Mouse (Mus musculus) naive thymus-derived CD4-positive, alpha-beta T cell, adult 2 months (primary cell): ENCODE measurements around the gene Peli2.

ENCODE experiments used
- DNase-seq: peaks from one replicate; pipeline ENCODE4 v3.0.0-alpha.2; 2011; ENCODE audit warnings: low read depth

The Peli2 gene

DNA sequence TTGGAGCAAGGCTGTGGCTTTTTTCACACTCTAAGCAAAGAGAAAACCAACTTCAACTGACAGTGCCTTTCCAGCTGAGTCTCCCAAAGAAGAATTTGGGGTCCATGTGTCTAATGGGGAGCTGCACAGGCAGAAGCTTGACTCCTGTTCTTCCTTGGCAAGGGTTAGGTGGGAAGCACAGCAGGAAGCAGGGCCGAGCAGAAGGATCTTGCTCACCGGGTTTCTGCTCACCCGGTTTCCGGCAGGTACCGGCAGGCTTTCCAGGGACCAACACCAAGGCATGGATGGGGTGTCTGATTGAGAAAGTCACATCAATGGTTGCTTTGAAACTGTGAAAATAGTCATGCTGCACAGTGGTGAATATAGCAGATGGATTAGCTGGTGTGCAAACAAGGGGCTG lies 70.3 kb downstream of the Peli2 start:
- no peak for DNase-seq

DNA sequence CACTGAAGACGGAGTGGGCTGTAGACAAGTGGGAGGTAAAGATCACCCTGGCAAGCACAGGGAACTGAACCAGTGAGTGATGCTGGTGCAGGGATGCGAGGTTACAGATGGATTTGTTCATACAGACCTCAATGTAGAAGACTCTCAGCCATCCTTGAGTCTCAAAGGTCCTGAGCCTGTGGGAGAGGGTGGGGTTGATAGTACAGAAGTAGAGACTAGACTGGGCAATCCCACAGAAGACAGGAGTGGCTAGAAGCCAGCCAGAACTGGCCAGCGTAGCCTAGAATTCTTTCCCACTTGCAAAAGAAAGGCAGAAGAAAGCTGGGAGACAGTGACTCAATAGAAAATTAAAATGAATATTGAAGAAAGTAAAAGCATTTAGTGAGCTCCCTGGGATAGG lies 71.3 kb downstream of the Peli2 start:
- no peak for DNase-seq

DNA sequence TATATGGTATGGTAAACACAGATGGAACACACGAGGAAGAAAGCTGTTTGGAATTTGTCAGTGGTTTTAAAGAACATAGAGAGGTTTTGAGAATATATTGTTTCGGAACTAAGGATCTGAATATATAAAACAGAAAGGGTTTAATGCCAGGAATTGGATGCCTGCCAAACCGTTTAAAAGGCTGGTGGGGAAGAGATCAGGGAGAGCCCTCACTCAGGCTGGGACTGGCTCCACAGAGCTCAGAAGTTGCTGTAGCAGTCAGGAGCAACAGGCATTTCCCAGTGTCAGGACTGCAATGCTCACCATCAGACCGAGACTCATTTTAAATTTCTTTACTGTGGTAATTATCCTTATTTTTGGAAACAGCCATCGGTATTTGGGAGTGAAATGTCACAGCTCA lies 76.2 kb downstream of the Peli2 start:
- no peak for DNase-seq

DNA sequence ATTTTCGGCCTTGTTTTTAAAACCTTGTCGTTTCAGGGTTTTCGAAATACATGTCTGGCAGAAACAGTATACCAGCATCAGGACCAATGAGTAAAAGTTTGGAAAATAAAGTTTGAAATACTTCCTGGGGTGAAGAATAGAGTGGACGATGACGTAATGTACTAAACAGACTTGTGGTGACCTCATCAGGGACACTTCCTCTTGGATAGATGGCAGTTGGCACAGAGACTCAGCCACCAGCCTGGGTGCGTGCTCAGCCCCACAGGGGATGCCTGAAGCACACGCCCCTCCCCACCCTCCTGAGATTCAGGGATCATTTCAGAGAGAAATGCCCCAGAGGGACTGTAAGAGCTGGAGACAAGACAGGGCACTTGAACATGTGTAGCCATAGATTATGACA lies 76.7 kb downstream of the Peli2 start:
- no peak for DNase-seq

DNA sequence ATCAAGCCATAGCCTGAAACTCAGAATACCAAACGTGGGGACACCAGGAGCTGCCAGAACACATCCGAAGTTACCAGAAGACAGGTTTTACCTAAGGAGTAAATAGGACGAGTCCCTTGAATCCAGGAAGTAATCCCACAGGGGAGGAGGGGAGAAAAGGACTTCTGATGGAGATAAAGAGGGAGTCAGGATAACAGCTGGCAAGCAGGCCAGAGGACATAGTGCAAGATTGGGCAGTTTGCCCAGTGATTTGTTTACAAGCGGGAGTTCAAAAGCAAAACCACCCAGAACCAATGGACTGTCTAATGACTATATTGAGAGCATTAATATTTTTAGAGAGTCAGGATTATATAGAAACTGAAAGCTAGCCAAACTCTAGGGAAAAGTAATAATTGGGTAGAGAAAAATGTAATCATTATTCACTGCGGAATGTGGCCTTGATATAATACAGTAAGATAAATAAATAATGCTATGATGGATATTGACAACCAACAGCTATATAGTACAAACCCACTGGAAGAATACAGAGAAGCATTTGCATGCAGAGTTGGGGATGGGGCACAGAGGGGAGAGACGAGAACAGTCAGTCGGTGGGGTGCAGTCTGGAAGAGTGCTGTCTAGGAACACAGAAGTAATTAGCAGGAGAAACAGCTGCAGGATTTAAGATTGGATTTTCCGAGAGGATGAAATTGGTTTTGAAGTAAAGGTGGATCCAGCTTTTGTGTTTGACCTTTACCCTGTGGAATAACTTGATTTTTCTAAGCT lies 77.7 kb downstream of the Peli2 start:
- DNase-seq, result no peak

DNA sequence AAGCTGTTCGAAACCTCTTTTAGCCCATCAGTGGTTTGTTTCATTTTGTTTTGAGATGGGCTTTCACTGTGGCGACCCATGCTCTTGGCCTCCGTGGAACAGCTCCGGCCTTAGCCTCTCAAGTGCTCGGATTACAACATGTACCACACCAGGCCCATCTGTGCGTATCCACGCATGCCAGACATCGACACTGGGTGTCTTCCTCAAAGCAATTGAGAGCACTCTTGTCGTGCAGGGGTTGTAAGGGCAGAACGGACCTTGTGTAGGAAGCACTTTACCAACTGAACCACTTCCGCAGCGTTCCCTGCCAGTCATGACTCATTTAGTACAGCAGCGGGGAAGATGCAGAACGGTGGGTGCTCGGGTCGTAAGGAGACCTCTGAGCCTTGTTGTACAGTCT lies 78.3 kb downstream of the Peli2 start:
- DNase-seq, result peak; percentile 40

DNA sequence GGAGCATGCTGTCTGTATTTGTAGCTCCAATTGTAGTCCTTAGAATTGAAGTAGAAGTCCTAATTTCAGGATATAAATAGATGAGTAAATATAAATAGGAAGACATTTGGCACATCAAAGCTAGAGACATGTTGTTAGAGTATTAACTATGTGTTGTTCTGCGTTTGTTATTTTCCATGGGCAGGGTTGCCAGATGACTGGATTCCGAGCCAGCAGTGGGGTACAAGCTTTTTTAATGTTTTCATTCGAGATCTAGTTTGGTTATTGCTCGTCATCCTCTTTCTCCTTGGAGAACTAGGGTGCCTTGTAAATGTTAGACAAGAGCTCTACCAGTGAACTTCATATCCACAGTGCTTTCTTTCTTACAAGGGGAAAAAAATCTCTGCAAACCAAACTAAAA lies 78.9 kb downstream of the Peli2 start:
- no peak for DNase-seq

DNA sequence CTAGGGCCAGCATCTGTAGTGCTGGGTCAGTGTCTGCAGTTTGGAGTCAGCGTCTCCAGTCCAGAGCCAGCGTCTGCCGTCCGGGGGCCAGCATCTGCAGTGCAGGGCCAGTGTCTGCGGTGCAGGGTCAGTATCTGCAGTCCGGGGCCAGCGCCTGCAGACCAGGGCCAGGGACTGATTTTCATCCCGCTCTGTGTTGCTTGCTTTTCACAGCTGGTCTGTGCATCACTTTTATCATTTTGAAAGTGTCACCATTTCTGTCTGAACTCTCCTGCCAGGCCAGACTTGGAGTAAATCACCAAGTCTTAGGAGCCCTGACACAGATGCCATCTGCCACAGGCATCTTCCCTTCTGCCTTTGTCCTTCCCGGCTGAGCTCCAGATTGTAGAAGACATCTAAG lies 79.7 kb downstream of the Peli2 start:
- no peak for DNase-seq

DNA sequence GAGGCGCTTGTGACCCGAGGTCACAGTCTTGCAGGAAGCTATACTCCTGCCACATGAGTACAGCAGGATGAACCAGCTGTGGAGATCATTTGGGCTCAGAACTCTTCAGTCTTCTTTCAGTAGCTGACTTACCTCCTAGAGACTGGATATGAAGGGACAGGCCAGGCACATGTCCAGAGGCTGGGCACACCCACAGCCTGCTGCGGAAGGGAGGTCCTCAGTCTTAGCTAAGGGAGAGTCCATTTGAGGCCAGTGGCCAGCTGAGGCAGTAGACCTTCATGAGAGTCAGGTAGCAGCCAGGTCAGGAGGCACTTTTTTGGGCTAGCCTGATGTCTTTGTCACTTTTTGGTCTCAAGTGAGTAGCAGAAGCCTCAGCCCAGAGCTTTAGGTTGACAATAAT lies 80.2 kb downstream of the Peli2 start:
- DNase-seq, result no peak

DNA sequence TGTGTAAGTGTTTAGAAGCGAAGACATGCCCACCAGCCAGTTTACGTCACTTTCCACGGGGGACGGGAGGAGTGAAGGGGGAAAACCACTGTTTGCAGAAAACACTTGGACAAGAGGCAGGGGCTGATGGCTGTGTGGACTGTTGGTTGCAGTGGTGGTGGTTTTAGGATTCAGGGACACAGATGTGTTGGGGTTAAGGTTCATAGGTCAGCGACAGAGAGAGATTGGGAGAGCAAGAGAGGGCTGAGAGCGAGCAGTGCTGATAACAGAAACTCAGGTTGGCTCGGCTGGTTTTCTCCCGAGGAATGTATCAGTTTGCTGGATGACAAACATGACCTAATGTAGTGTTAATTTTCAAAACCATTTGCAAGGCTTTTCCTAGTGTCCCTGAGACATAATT lies 80.8 kb downstream of the Peli2 start:
- no peak for DNase-seq

DNA sequence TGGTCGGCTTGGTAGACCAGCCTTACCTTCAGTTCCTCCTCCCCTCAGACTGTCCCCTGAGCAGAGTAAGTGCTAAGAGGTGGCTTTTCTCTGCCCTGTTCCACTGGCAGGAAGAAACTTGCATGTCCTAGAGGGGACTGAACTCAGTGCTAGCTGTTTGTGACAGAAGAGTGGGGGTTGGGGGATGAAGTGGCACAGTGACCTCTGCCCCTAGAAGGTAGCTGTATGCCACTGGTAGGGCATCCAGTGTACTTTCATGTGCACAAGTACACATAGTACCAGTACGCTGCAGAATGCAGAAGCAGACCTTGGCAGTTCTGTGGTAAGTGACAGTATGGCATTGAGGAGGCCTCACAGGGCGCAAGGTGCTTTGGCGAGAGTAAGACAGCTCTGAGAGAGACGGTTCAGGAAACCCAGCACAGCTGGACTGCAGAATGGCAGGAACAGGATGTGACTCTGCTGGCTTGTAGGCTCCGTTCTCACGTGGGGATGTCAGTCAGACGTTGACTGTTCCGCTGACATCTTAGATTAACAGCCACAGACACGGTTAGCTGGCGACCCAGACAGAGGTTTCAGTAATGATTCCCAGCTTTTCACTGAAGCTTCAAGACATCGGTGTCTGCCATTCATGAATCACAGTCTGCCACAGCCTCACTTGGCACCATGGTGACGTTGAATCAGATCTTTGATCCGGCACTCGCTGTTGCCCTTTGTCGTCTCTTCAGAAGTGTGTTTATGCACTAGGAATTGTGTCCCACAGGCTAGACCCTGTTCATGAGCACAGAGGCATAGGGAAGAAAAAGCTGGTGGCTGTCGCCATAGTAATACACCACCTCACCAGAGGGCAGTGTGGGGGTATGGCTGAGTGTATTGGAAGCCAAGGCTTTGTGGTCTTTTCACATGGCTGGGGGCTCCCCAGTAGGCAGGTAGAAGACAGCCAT lies 81.7 kb downstream of the Peli2 start:
- peak; percentile 65 for DNase-seq

DNA sequence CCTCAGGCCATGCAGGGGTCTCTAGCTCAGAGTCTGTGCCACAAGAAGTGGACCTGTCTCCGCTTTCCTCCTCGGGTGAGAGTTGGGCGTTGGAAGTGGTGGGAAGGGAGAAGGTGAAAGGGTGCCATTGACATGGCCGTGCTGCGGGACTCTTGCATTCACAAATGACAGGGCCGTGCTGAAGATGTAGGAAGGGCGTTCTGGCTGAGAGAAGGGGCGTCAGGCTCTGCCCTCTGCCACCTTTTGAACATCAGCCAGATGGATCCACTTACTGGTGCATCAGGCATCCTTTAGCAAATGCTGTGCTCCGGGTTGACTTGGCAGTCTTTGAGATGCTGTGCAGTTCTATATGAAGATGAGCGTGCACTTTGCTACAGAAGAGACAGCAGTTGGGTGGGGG lies 84.4 kb downstream of the Peli2 start:
- no peak for DNase-seq

DNA sequence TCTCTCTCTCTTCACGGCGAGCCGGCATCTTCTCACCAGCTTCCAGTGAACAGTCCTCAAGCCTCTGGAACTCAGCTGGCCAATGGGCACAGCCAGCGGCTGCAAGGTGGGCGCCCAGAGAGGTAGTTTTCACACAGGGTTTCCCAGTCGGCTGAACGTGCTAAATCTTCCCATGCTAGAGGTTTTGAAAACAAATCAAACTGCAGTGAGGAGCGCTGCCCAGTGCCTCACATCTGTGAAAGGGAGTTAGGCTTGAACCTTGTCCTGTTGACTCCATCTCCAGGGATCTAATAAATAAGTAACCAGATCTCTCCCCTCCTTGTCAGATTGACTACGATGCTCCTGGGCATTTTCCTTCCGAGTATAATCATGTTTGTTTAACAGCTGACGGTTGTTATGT lies 85.0 kb downstream of the Peli2 start:
- no peak for DNase-seq

DNA sequence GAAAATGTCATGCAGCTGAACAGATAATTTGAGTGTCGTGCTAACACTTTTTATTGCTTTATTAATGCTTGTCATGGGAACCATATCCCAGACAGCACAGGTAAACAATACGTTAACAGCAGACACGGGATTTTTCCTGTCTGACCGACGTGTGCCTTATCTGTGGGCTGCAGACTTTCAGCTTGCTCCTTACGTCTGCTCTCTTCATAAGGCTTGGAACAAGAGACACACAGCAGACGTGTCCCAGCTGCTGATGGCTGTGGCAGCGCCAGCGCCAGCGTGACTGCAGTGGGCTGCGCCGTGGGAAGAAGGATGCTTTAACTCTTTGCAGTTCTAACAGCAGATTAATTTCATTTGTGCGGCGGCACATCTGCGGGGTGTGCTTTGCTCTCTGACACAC lies 86.5 kb downstream of the Peli2 start:
- no peak for DNase-seq

DNA sequence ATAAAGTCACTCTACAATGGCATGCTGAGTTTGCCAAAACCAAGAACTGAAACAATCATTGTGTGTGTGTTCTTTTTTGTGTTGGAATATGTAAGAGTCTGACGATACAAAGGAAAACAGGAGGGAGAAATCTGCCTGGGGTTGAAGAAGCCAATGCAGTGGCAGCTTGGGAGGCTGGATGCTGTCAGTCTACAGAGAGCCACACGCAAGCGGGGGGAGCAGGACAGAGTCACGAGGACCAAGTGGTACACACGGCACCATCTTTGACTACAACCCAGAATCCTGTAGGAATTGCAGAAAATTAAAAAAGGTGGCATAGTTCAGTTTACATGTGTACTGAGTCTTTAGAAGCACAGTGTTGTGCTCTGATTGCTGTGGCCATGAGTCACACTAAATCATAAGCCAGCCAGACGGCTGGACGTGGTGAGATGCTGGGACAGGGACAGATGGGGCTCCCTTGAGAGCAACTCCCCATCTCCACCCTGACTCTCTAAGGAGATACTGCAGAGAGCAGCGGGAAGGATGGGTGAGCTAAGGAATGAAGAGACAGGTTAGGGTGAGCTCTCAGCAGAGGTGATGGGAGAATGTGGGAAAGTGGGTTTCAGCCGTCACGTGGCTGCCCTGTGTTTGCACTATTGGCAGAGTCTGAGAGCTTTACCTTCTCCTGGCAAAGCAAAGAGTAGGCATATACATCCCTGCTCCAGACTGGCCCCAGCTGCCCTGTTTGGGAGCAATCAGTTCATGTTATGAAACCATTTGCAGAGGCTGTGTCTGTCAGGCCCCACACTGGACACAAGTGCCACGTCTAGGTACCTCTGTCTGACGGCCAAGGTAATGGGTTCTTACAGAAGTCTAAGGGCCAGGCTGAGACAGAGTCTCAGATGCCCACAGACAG lies 87.4 kb downstream of the Peli2 start:
- no peak for DNase-seq

DNA sequence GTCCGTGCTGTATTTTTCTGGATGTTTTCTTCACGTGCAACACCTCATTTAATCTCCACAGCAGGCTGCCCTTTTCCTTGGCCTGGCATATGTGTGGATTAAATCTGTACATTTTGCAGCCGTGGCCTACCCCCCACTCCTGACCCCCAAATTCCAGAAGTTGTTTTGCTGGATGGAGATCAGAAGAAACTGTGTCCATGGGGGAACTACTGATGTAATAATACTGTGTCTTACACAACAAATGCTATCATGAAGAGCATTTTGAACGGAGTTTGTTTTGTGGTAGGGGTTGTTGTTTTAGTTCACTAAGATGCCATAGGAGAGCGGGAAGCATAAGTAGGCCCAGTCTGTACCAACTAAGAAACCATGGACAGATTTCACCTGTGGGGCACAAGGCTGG lies 88.8 kb downstream of the Peli2 start:
- DNase-seq, result no peak

DNA sequence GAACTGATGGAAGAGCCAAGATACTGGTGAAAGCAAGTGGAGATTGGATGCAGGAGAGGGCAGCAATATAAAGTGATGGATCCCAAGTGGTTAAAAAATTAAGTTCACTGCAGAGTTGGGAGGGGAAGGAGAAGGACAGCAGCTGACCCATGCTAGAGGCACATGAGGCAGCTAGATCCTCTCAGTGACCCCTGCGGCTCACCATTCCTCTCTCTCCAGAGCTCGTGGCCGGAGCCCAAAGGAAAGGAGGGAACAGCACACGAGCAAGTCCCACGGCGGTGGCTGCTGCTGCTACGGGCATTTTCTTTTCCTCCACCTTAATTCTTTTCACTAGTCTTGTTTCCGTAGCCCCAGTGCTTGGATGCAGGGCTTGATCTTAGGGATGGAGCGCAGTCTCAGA lies 89.5 kb downstream of the Peli2 start:
- DNase-seq, result no peak

DNA sequence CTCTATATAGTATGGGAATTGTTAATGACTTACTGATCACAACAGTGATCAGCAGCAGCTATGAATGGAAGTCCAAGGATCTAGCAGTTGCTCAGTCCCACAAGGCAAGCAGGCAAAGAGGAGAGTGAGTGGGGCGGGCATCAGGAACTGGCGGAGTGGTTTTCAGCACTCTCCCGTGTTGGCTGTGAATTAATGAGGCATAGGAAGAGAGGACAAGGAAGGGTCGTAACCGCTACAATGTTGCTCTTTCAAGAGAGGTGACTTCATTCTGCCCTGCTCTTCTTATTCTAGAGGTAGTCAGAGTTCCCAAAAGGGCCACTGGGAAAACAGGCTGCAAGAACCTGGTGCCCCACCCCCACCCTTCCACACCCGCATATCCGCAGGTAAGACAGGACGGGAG lies 90.9 kb downstream of the Peli2 start:
- no peak for DNase-seq

DNA sequence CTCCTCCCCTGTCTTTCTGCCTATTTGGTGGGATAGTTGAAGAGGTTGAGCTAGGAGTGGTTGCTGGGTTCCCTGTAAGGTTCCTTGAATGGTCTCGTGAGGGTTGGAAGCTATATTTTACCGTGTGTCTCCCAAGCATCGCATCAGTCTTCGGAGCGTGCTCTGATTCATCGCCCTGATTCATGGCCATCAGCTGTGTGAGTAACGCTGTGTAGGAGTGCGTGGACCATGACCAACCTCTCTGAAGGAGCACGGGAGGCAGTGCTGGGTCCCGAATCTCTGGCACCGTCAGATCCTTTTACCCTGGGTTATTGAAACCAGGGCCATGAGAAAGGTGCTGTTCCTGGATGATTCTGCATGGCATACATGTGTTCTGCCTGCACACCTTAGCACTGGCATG lies 92.2 kb downstream of the Peli2 start:
- no peak for DNase-seq

DNA sequence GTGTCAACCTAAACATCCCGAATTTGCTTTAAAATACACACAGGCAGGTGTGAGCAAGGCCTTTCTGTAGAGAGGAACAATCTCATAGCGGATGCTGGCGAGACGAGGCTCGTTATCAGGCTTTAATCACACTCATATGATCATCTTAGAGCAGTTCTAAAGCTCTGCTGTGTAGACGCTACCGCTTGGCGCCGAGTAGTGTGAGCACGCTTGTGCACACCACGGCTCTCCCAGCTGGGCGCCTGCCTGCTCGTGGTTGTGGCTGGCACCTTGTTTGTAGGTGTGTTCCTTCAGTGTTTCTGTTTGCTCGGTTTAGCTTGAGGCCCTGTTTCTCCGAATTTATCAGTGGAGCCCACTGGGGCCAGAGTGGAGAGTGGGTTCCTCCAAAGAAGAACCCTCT lies 93.0 kb downstream of the Peli2 start:
- DNase-seq, result no peak

DNA sequence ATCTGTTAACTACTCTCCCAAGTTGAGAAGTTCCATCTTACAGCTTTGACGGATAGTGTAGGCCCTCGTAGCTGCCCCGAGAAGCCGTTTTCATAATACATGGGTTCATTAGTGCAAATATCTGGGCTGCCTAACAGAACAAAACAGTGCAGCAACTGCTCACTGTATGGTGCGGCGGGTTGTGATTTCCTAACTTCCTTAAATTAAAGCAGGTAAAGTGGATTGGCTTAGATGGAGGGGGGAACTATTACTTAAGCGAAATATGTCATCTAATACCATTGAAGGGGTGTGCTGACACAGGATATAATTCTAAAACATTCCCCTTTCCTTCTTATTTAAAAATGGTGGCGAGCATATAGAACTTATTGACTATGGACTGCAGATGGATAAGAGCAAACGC lies 101.4 kb downstream of the Peli2 start:
- DNase-seq, result no peak

DNA sequence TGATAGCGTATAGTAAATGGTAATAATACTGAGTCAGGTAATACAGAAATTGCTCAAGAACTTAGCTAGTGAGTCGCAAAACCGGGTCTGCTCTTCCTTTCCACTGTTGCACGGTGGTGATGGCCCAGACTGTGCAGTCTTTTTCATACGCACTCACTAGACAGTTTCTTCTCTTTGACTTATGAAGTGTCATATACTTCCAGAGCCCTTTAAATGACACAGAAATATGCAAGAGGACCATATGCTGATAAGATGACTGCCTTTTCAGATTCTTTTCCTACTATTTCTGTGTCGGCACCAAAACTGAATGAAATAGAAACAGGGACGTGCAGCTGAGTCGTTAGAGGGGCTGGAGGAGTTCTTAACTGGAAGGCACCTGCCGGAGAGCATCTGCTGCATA lies 102.1 kb downstream of the Peli2 start:
- DNase-seq, result no peak

DNA sequence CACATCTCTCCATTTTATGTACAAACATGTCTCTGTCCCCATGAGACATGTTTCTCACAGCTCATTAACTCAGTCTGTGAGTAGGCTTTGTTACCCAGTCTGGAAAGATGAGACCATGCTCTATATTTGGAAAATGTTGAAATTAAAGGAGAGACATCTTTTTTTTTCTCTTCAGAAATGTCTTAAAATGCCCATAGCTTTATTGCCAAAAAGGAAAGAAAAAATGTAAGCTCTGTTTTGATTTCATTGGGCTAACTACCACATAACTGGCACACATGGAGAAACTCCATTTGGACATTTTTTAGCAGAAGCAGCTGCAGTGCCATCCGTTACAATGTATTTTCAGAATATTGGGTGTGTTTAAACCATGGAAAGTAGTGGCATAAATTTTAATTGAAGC lies 103.6 kb downstream of the Peli2 start:
- DNase-seq, result no peak
